Mouse (Mus musculus) ES-Bruce4 (cell line): ENCODE measurements at regions not wholly inside any gene's neighbourhood (a gene's known extent, or its start where the extent isn't known, plus 50 kb on each side); places are given as distances from the start of the nearest gene placed in this dataset.

ENCODE experiments used
- H3K27ac ChIP-seq: 2 replicates; pipeline ENCODE4 v1.5.1; 2012; ENCODE audit warnings: low read length, inconsistent platforms; ENCODE audit not compliant: insufficient read depth
- H3K27me3 ChIP-seq: 2 replicates; pipeline ENCODE4 v1.6.1; 2012; ENCODE audit warnings: mild to moderate bottlenecking, low read length, inconsistent platforms; ENCODE audit not compliant: control insufficient read depth, poor library complexity, insufficient read depth, severe bottlenecking
- H3K36me3 ChIP-seq: 2 replicates; pipeline ENCODE4 v1.6.1; 2012; ENCODE audit warnings: inconsistent platforms, mild to moderate bottlenecking, low read length, moderate library complexity; ENCODE audit not compliant: control insufficient read depth, poor library complexity, insufficient read depth, severe bottlenecking
- H3K4me1 ChIP-seq: one replicate; pipeline ENCODE4 v1.8.1; 2011; ENCODE audit warnings: low read length; ENCODE audit not compliant: control insufficient read depth, insufficient read depth
- H3K4me3 ChIP-seq: 2 replicates; pipeline ENCODE4 v1.5.1; 2011; ENCODE audit warnings: low read depth, mild to moderate bottlenecking, low read length
- H3K9ac ChIP-seq: 2 replicates; pipeline ENCODE4 v1.6.1; 2012; ENCODE audit warnings: low read depth, mild to moderate bottlenecking, inconsistent platforms; ENCODE audit not compliant: poor library complexity, severe bottlenecking
- H3K9me3 ChIP-seq: replicated peaks from 2 replicates; pipeline ENCODE4 v1.6.1; 2012; ENCODE audit warnings: mild to moderate bottlenecking, low read length, inconsistent platforms; ENCODE audit not compliant: control insufficient read depth, poor library complexity, insufficient read depth, severe bottlenecking
- CTCF ChIP-seq: IDR thresholded peaks from one replicate; pipeline ENCODE4 v1.8.1; 2011; ENCODE audit warnings: low read depth, low read length
- EP300 ChIP-seq: IDR thresholded peaks from 2 replicates; pipeline ENCODE4 v1.6.1; 2011; ENCODE audit warnings: low read depth, low read length; ENCODE audit not compliant: insufficient read depth
- POLR2A ChIP-seq: IDR thresholded peaks from one replicate; pipeline ENCODE4 v1.8.1; 2011; ENCODE audit warnings: low read length; ENCODE audit not compliant: insufficient read depth

DNA sequence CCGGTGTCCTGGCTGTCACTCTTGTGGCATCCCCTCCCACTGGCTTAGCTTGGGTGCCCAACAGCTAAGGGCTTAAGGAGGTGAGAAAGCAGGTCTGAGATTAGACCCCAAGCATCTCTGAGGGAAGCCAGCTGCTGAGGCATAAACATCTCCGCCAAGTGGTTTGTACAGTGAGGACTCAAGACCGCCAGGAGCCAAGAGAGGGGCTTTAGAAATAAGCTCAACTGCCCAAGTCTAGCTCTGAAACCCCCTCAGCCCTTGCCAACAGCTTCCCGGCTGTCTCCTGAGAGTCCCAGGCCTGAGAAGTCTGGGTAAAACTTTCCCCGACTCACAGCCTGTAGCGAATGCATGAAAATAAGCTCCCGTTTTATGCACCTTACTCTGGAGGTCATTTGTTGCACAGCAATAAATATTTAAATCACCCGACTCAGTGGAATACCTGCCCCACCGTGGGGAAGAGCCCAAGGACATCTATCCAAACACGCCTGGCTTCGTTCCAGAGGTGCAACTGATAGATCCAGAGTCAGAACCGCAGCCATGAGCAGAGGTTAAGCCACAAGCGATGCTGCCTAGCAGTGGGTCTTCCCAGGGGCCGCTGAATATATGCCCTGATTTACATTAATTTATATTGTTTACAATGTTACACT lies 100.1 kb upstream of the Slc44a1 start:
- Histone ChIP-seq H3K9ac (no peak overlapping the region), H3K9me3 (peaks cover 10% of the 10 kb centered on the region; the same call in 1 of the 2 replicates), H3K27ac (peak overlapping the region; percentile 92), H3K27me3 (no peaks in the 10 kb centered on the region), H3K4me1 (peaks cover 2% of the 10 kb centered on the region), H3K4me3 (no peak overlapping the region), H3K36me3 (no peaks in the 10 kb centered on the region)
- TF ChIP-seq CTCF (no peak), EP300 (no peak), POLR2A (no peak)

DNA sequence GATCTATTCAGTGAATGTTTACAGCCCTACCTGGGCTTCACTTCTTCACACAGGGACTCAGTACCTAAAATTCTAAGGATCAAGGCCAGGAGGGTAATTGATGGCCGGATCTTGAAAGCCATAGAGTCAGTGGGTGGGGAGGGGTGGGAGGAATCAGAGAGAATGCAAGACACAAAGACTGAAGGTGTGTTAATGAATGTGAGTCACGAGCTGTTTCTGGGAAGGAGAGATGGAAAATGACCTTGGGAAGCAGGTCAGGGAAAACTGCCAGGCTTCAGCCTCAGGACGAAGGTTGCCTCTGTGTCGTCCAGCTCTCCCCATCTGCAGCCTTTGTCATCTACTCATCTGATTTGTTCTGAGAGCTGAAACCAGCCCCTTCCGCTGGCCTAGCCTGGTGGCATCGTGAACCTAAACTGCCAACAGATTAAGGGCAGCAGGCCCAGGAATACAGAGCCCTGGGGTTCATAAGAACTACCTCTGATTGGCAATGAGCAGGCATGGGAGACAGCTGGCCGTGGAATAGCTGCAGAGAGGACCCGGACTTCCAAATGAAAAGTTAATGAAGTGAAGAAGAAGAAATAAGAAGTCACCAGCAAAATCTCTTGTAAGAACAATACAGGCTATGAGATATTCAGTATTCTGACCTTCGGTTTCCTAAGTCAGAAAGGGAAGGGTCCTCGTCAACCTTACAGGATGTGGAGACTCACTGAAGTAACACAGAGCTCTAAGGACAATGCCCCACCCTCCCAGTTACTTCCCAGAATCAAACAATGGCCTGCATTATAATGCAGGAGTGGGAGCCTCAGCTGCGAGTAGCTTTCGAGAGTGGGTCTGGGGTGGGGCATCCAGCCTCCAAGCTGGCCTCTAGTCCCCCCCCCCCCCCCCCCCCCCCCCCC lies 100.8 kb upstream of the Slc44a1 start:
- Histone ChIP-seq H3K9ac (no peak overlapping the region), H3K4me1 (peaks cover 2% of the 10 kb centered on the region), H3K4me3 (no peak overlapping the region), H3K27ac (peak overlapping the region; percentile 100), H3K9me3 (peaks cover 10% of the 10 kb centered on the region; the same call in 1 of the 2 replicates), H3K27me3 (no peaks in the 10 kb centered on the region), H3K36me3 (no peaks in the 10 kb centered on the region)
- TF ChIP-seq CTCF (no peak), EP300 (peak; percentile 96)

DNA sequence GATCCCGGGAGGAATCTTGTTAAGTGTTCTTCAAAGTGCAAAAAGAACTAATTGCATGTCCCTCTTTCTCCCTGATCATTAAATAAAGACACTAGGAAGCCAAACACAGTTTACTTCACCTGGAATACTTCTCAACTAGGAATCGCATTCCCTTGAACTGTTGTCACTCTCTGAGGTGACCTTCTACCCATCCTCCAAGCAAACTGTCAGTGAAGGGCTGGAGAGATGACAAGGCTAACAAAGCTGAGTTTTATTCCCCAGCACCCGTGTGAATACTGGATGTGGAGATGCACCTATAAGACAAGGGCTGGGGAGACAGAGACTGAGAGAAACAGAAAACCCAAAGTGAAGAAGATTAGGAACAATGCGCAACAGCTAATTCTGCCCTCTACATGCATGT lies 101.7 kb upstream of the Slc44a1 start:
- Histone ChIP-seq H3K4me1 (peaks cover 2% of the 10 kb centered on the region), H3K9me3 (peaks cover 10% of the 10 kb centered on the region; the same call in 1 of the 2 replicates), H3K36me3 (no peaks in the 10 kb centered on the region), H3K4me3 (no peak overlapping the region), H3K27me3 (no peaks in the 10 kb centered on the region), H3K9ac (no peak overlapping the region), H3K27ac (peak overlapping the region; percentile 100)
- TF ChIP-seq EP300: no peak
- TF ChIP-seq CTCF: no peak
- TF ChIP-seq POLR2A: no peak

DNA sequence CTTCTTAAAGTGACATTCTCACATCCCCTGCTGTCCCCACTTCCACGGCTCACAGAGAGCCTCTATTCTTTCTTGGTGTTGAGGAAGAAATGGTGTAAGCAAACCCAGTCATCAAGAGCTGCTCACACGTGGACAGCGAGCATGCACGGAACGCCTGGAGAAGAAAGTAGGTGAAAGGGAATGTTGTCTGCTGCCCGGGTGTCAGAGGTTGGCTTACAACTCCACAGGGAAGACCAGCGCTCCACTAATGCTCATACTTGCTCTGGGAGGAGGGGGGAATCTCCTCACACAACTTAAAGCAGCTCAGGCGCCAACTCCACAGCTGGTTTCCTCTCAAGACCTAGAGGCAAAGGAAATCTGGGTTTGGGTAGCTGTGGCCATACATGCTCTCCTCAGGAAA lies 102.4 kb upstream of the Slc44a1 start:
- H3K9me3 ChIP-seq: peaks cover 8% of the 10 kb centered on the region; the same call in 1 of the 2 replicates
- no peak overlapping the region for H3K4me3 ChIP-seq
- TF ChIP-seq EP300: no peak
- TF ChIP-seq CTCF: no peak
- TF ChIP-seq POLR2A: no peak
- no peak overlapping the region for H3K9ac ChIP-seq
- H3K27me3 ChIP-seq: no peaks in the 10 kb centered on the region
- H3K36me3 ChIP-seq: no peaks in the 10 kb centered on the region
- H3K27ac ChIP-seq: peak overlapping the region; percentile 56
- H3K4me1 ChIP-seq: peaks cover 2% of the 10 kb centered on the region

DNA sequence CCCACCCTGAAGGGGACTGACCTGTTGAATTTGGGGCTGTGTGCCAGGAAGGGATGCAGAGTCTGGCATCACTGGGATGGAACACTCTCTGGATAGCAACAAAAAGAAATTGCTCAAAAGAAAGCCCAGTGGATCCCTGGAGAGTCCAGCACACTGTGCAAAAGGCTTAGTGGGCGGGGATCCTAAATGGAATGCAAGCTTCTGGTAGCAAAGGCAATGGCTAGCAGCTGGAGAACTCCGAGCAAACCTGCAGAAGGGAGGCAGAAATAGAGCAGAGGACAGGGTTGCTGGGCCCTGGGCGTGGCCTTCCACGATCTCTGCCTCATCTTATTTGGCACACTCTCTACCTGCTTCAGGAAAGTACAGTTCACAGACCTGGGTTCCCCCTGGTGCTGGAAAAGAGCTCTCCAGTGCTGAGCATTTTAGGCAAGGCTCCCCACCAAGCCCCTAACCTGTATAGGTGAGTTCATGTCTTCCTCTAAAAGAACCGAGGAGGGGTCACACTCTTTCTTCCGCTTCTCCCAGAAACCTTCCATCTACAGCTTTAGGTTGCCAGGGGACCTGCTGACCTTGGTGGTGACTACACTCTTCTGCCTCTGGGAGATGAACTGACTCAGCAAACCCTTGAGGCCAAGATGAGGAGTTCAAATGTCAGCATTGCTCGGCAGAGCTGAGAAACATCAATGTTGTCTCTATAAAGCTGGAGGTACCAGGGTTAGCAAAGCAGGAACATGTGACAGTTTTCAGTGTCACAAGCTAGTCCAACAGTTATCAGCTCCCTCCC lies 112.6 kb upstream of the Slc44a1 start:
- H3K4me1 ChIP-seq: peaks cover 6% of the 10 kb centered on the region
- no peak for TF ChIP-seq POLR2A
- H3K9me3 ChIP-seq: no peaks in the 10 kb centered on the region
- no peaks in the 10 kb centered on the region for H3K36me3 ChIP-seq
- no peaks in the 10 kb centered on the region for H3K27me3 ChIP-seq
- no peak overlapping the region for H3K9ac ChIP-seq
- H3K4me3 ChIP-seq: no peak overlapping the region
- H3K27ac ChIP-seq: peak overlapping the region; percentile 68
